Mouse (Mus musculus) bone marrow, adult 2 months (tissue): ENCODE data around the gene Krt6a.

ENCODE experiments used
- CTCF ChIP-seq: fragments of 200-500 bp; IDR thresholded peaks from 2 replicates; pipeline ENCODE4 v1.5.1; 2011; ENCODE audit warnings: low read length, control low read depth; ENCODE audit not compliant: control insufficient read depth, insufficient read depth
- POLR2A ChIP-seq: fragments of 200-500 bp; IDR thresholded peaks from 2 replicates; pipeline ENCODE4 v1.6.1; 2011; ENCODE audit warnings: low read depth, mild to moderate bottlenecking, control low read depth, low read length, borderline replicate concordance; ENCODE audit not compliant: control insufficient read depth

- TF ChIP-seq CTCF (no peak), POLR2A (no peak)
Observed at GRCm38 (mm10) chr15:101699866-101700265, 5.8 kb upstream of the Krt6a start.
